Mouse (Mus musculus) midbrain, postnatal 0 days (tissue): Measurements from ENCODE around the gene Card10. TPM values are rescaled to one million over a fixed set of nuclear protein-coding genes. Genes with fewer than 3 reads are reported as not detected.

Experiments
- ATAC-seq: fragments of 200-750 bp; cut with Nextera tagmentation; 2 replicates; pipeline ENCODE4 v1.8.0; 2017; ENCODE audit warnings: moderate number of reproducible peaks, mild to moderate bottlenecking, moderate TSS enrichment, moderate library complexity; ENCODE audit not compliant: low FRiP score
- DNase-seq: peaks from one replicate; pipeline ENCODE4 v3.0.0-alpha.2; 2015; ENCODE audit warnings: low spot score
- H3K27ac ChIP-seq: fragments of 300-500 bp; sonication (generic); 2 replicates; pipeline ENCODE4 v1.5.1; 2014; ENCODE audit warnings: low read depth, mild to moderate bottlenecking, low read length, mixed read lengths
- H3K27me3 ChIP-seq: fragments of 300-500 bp; sonication (generic); 2 replicates; pipeline ENCODE4 v1.6.1; 2014; ENCODE audit warnings: low read length, control low read depth, mixed read lengths; ENCODE audit not compliant: insufficient read depth
- H3K36me3 ChIP-seq: fragments of 300-500 bp; sonication (generic); 2 replicates; pipeline ENCODE4 v1.6.1; 2014; ENCODE audit warnings: low read length, control low read depth, mixed read lengths; ENCODE audit not compliant: insufficient read depth
- H3K4me1 ChIP-seq: fragments of 300-500 bp; sonication (generic); 2 replicates; pipeline ENCODE4 v1.6.1; 2014; ENCODE audit warnings: mild to moderate bottlenecking, control low read depth, antibody characterized with exemption, low read length, mixed read lengths; ENCODE audit not compliant: insufficient read depth
- H3K4me2 ChIP-seq: fragments of 300-500 bp; sonication (generic); 2 replicates; pipeline ENCODE4 v1.6.1; 2014; ENCODE audit warnings: low read depth, mild to moderate bottlenecking, low read length, mixed read lengths; ENCODE audit not compliant: poor library complexity, severe bottlenecking
- H3K4me3 ChIP-seq: fragments of 300-500 bp; sonication (generic); 2 replicates; pipeline ENCODE4 v1.5.1; 2014; ENCODE audit warnings: low read depth, mild to moderate bottlenecking, low read length, moderate library complexity
- H3K9ac ChIP-seq: fragments of 300-500 bp; sonication (generic); replicated peaks from 2 replicates; pipeline ENCODE4 v1.6.1; 2014; ENCODE audit warnings: mild to moderate bottlenecking, low read length, moderate library complexity, mixed read lengths; ENCODE audit not compliant: poor library complexity, severe bottlenecking
- H3K9me3 ChIP-seq: fragments of 300-500 bp; sonication (generic); 2 replicates; pipeline ENCODE4 v1.6.1; 2016; ENCODE audit warnings: low read length, control low read depth
- CTCF ChIP-seq: IDR thresholded peaks from 2 replicates; pipeline ENCODE4 v1.5.1; 2016; ENCODE audit warnings: antibody characterized with exemption, mild to moderate bottlenecking
- WGBS: fragments of 180-500 bp; shearing (Covaris S2); extraction: QIAGEN DNeasy Blood & Tissue Kit; methylation state at CpG from one replicate; pipeline ENCODE4 v1.1.7; 2014; 5-methylcytosine and 5-hydroxymethylcytosine counted together
- polyA plus RNA-seq: library from polyadenylated mRNA; unstranded; fragments of >200 nt; fragmentation: Nextera tagmentation; extraction: Ambion mirVana; gene quantifications from 2 replicates; pipeline ENCODE4 v1.2.1, GENCODE M21; 2015
- total RNA-seq: library from RNA; depleted of rRNA; stranded (reverse); fragments of >200 nt; gene quantifications from 2 replicates; pipeline ENCODE4 v1.2.3, GENCODE M21; 2014

The Card10 gene
- total and polyA plus RNA-seq, 2 experiments from 2014 or later = 0.71 to 2.5 TPM

GRCm38 (mm10) chr15:78842371-78843163, 39.7 kb upstream of the Card10 start, which contains the start of gene Cdc42ep1:
Gene Cdc42ep1, plus strand, starts transcription at chr15:78842624.
- peak within 1 kb of the TSS; percentile 48 for H3K9ac ChIP-seq
- DNase-seq (peak; percentile 50), ATAC-seq (peak; percentile 76)
- H3K9me3 ChIP-seq = no peaks in the 10 kb centered on the region
- 1% methylated on average over 64 of the region's 86 CpGs for WGBS
- H3K4me1 ChIP-seq = peaks cover 10% of the 10 kb centered on the region; the same call in 1 of the 2 replicates
- H3K27me3 ChIP-seq = peaks cover 32% of the 10 kb centered on the region
- H3K36me3 ChIP-seq = no peaks in the 10 kb centered on the region
- peak within 1 kb of the TSS; percentile 58; the same call in 1 of the 2 replicates for H3K27ac ChIP-seq
- no peak for TF ChIP-seq CTCF
- peak within 1 kb of the TSS; percentile 61 for H3K4me2 ChIP-seq
- H3K4me3 ChIP-seq = peak within 1 kb of the TSS; percentile 36

- no peaks in the 10 kb centered on the region for H3K9me3 ChIP-seq
- H3K27ac ChIP-seq = no peak overlapping the region
- WGBS = 55% methylated on average over 6 of the region's 6 CpGs
- no peak for TF ChIP-seq CTCF
- ATAC-seq (no peak), DNase-seq (no peak)
- H3K4me2 ChIP-seq = no peak overlapping the region
- H3K4me1 ChIP-seq = peaks cover 10% of the 10 kb centered on the region; the same call in 1 of the 2 replicates
- H3K27me3 ChIP-seq = peaks cover 32% of the 10 kb centered on the region
- no peak overlapping the region for H3K4me3 ChIP-seq
- no peak overlapping the region for H3K9ac ChIP-seq
- no peaks in the 10 kb centered on the region for H3K36me3 ChIP-seq
Observed at GRCm38 (mm10) chr15:78841161-78841790, 38.4 kb upstream of the Card10 start.

- no peak overlapping the region for H3K9ac ChIP-seq
- H3K27ac ChIP-seq = no peak overlapping the region
- no peaks in the 10 kb centered on the region for H3K36me3 ChIP-seq
- H3K4me3 ChIP-seq = no peak overlapping the region
- no peak for DNase-seq
- no peaks in the 10 kb centered on the region for H3K9me3 ChIP-seq
- peaks cover 10% of the 10 kb centered on the region; the same call in 1 of the 2 replicates for H3K4me1 ChIP-seq
- TF ChIP-seq CTCF = no peak
- no peak for ATAC-seq
- H3K27me3 ChIP-seq = peaks cover 32% of the 10 kb centered on the region
- 45% methylated on average over 11 of the region's 11 CpGs for WGBS
- H3K4me2 ChIP-seq = no peak overlapping the region
Observed at GRCm38 (mm10) chr15:78840751-78841150, 37.9 kb upstream of the Card10 start.

- Histone ChIP-seq H3K27me3 (peaks cover 32% of the 10 kb centered on the region), H3K9ac (no peak overlapping the region), H3K9me3 (no peaks in the 10 kb centered on the region), H3K27ac (no peak overlapping the region), H3K4me1 (peaks cover 13% of the 10 kb centered on the region; the same call in 1 of the 2 replicates), H3K4me3 (no peak overlapping the region), H3K36me3 (no peaks in the 10 kb centered on the region), H3K4me2 (no peak overlapping the region)
- TF ChIP-seq CTCF = no peak
- WGBS = 54% methylated on average over 3 of the region's 3 CpGs
- ATAC-seq (no peak), DNase-seq (no peak)
Observed at GRCm38 (mm10) chr15:78840241-78840640, 37.4 kb upstream of the Card10 start.

GRCm38 (mm10) chr15:78839744-78840143, 36.9 kb upstream of the Card10 start:
- DNase-seq = no peak
- H3K9me3 ChIP-seq = no peaks in the 10 kb centered on the region
- H3K9ac ChIP-seq = no peak overlapping the region
- 0% methylated on average over 2 of the region's 2 CpGs for WGBS
- no peak for TF ChIP-seq CTCF
- no peaks in the 10 kb centered on the region for H3K36me3 ChIP-seq
- peaks cover 13% of the 10 kb centered on the region; the same call in 1 of the 2 replicates for H3K4me1 ChIP-seq
- ATAC-seq = no peak
- H3K4me2 ChIP-seq = no peak overlapping the region
- peaks cover 32% of the 10 kb centered on the region for H3K27me3 ChIP-seq
- H3K27ac ChIP-seq = no peak overlapping the region
- H3K4me3 ChIP-seq = no peak overlapping the region
